Mouse (Mus musculus) stomach, embryonic 15.5 days (tissue): Measurements from ENCODE around the gene Pkd1l2. TPM values are rescaled to one million over a fixed set of nuclear protein-coding genes. Genes with fewer than 3 reads are reported as not detected.

Source experiments
- ATAC-seq: fragments of 200-750 bp; cut with Nextera tagmentation; 2 replicates; pipeline ENCODE4 v1.8.0; 2017; ENCODE audit warnings: low read depth, moderate number of reproducible peaks, moderate TSS enrichment; ENCODE audit not compliant: insufficient read depth, low FRiP score
- H3K27ac ChIP-seq: fragments of 300-500 bp; sonication (generic); 2 replicates; pipeline ENCODE4 v1.5.1; 2015; ENCODE audit warnings: mild to moderate bottlenecking, inconsistent platforms
- H3K27me3 ChIP-seq: fragments of 300-500 bp; sonication (generic); replicated peaks from 2 replicates; pipeline ENCODE4 v1.6.1; 2015; ENCODE audit warnings: inconsistent platforms
- H3K36me3 ChIP-seq: fragments of 300-500 bp; sonication (generic); 2 replicates; pipeline ENCODE4 v1.6.1; 2015; ENCODE audit warnings: inconsistent platforms
- H3K4me1 ChIP-seq: fragments of 300-500 bp; sonication (generic); 2 replicates; pipeline ENCODE4 v1.6.1; 2015; ENCODE audit warnings: inconsistent platforms
- H3K4me2 ChIP-seq: fragments of 300-500 bp; sonication (generic); 2 replicates; pipeline ENCODE4 v1.6.1; 2015; ENCODE audit warnings: mild to moderate bottlenecking, inconsistent platforms
- H3K4me3 ChIP-seq: fragments of 300-500 bp; sonication (generic); replicated peaks from 2 replicates; pipeline ENCODE4 v1.5.1; 2015; ENCODE audit warnings: inconsistent platforms
- H3K9ac ChIP-seq: fragments of 300-500 bp; sonication (generic); 2 replicates; pipeline ENCODE4 v1.6.1; 2015; ENCODE audit warnings: inconsistent platforms
- H3K9me3 ChIP-seq: fragments of 300-500 bp; sonication (generic); 2 replicates; pipeline ENCODE4 v1.6.1; 2016; ENCODE audit warnings: inconsistent platforms
- WGBS: fragments of 180-500 bp; shearing (Covaris S2); methylation state at CpG from one replicate; pipeline ENCODE4 v1.1.7; 2015; 5-methylcytosine and 5-hydroxymethylcytosine counted together
- polyA plus RNA-seq: library from polyadenylated mRNA; unstranded; fragments of >200 nt; fragmentation: Nextera tagmentation; extraction: Ambion mirVana; gene quantifications from 2 replicates; pipeline ENCODE4 v1.2.1, GENCODE M21; 2015

Gene Pkd1l2
- polyA plus RNA-seq, 1 experiment from 2014 or later: 0.18 TPM

- H3K4me3 ChIP-seq: no peak overlapping the region
- H3K9me3 ChIP-seq: no peaks in the 10 kb centered on the region
- ATAC-seq: no peak
- H3K4me2 ChIP-seq: no peak overlapping the region
- H3K27me3 ChIP-seq: peaks cover 5% of the 10 kb centered on the region; the same call in 1 of the 2 replicates
- no peaks in the 10 kb centered on the region for H3K36me3 ChIP-seq
- 79% methylated on average over 14 of the region's 14 CpGs for WGBS
- H3K27ac ChIP-seq: no peak overlapping the region
- H3K9ac ChIP-seq: no peak overlapping the region
- no peaks in the 10 kb centered on the region for H3K4me1 ChIP-seq
These were observed 2.6 kb downstream of the Pkd1l2 start for GRCm38 (mm10) chr8:117079652-117080051.

- H3K27ac ChIP-seq: no peak overlapping the region
- no peaks in the 10 kb centered on the region for H3K36me3 ChIP-seq
- no peak overlapping the region for H3K4me3 ChIP-seq
- H3K9ac ChIP-seq: no peak overlapping the region
- no peak for ATAC-seq
- no peaks in the 10 kb centered on the region for H3K9me3 ChIP-seq
- H3K27me3 ChIP-seq: peaks cover 5% of the 10 kb centered on the region; the same call in 1 of the 2 replicates
- WGBS: 80% methylated on average over 7 of the region's 7 CpGs
- no peaks in the 10 kb centered on the region for H3K4me1 ChIP-seq
- no peak overlapping the region for H3K4me2 ChIP-seq
These were observed 3.8 kb downstream of the Pkd1l2 start for GRCm38 (mm10) chr8:117078367-117078926.

- no peak overlapping the region for H3K4me2 ChIP-seq
- no peaks in the 10 kb centered on the region for H3K9me3 ChIP-seq
- H3K9ac ChIP-seq: no peak overlapping the region
- no peaks in the 10 kb centered on the region for H3K4me1 ChIP-seq
- H3K27ac ChIP-seq: no peak overlapping the region
- ATAC-seq: peak; percentile 31; the same call in 1 of the 2 replicates
- no peak overlapping the region for H3K4me3 ChIP-seq
- no peaks in the 10 kb centered on the region for H3K27me3 ChIP-seq
- H3K36me3 ChIP-seq: no peaks in the 10 kb centered on the region
- whole genome bisulfite sequencing: 57% methylated on average over 10 of the region's 10 CpGs
These were observed 7.7 kb downstream of the Pkd1l2 start for GRCm38 (mm10) chr8:117074350-117075182.

GRCm38 (mm10) chr8:117069708-117070107, 12.5 kb downstream of the Pkd1l2 start:
- Histone ChIP-seq H3K36me3 (no peaks in the 10 kb centered on the region), H3K9ac (no peak overlapping the region), H3K4me2 (no peak overlapping the region), H3K4me1 (no peaks in the 10 kb centered on the region), H3K27me3 (no peaks in the 10 kb centered on the region), H3K27ac (no peak overlapping the region), H3K4me3 (no peak overlapping the region), H3K9me3 (no peaks in the 10 kb centered on the region)
- WGBS: 78% methylated on average over 1 of the region's 1 CpGs
- no peak for ATAC-seq

GRCm38 (mm10) chr8:117068294-117068693, 14.0 kb downstream of the Pkd1l2 start:
- whole genome bisulfite sequencing: 75% methylated on average over 13 of the region's 13 CpGs
- Histone ChIP-seq H3K36me3 (no peaks in the 10 kb centered on the region), H3K9me3 (no peaks in the 10 kb centered on the region), H3K4me2 (no peak overlapping the region), H3K9ac (no peak overlapping the region), H3K27ac (no peak overlapping the region), H3K4me1 (no peaks in the 10 kb centered on the region), H3K27me3 (no peaks in the 10 kb centered on the region), H3K4me3 (no peak overlapping the region)
- ATAC-seq: no peak

GRCm38 (mm10) chr8:117067396-117067795, 14.9 kb downstream of the Pkd1l2 start:
- Histone ChIP-seq H3K27me3 (no peaks in the 10 kb centered on the region), H3K36me3 (no peaks in the 10 kb centered on the region), H3K4me1 (no peaks in the 10 kb centered on the region), H3K9me3 (no peaks in the 10 kb centered on the region), H3K4me2 (no peak overlapping the region), H3K4me3 (no peak overlapping the region), H3K27ac (no peak overlapping the region), H3K9ac (no peak overlapping the region)
- 88% methylated on average over 11 of the region's 11 CpGs for WGBS
- ATAC-seq: no peak

GRCm38 (mm10) chr8:117066955-117067354, 15.3 kb downstream of the Pkd1l2 start:
- no peak overlapping the region for H3K27ac ChIP-seq
- no peak overlapping the region for H3K4me3 ChIP-seq
- no peak overlapping the region for H3K9ac ChIP-seq
- ATAC-seq: no peak
- H3K27me3 ChIP-seq: no peaks in the 10 kb centered on the region
- H3K9me3 ChIP-seq: no peaks in the 10 kb centered on the region
- no peaks in the 10 kb centered on the region for H3K36me3 ChIP-seq
- no peak overlapping the region for H3K4me2 ChIP-seq
- WGBS: 78% methylated on average over 7 of the region's 7 CpGs
- H3K4me1 ChIP-seq: no peaks in the 10 kb centered on the region

GRCm38 (mm10) chr8:117061180-117061880, 20.9 kb downstream of the Pkd1l2 start:
- H3K27ac ChIP-seq: no peak overlapping the region
- H3K36me3 ChIP-seq: no peaks in the 10 kb centered on the region
- H3K9ac ChIP-seq: no peak overlapping the region
- no peaks in the 10 kb centered on the region for H3K27me3 ChIP-seq
- no peak overlapping the region for H3K4me2 ChIP-seq
- H3K4me1 ChIP-seq: no peaks in the 10 kb centered on the region
- H3K4me3 ChIP-seq: no peak overlapping the region
- 65% methylated on average over 13 of the region's 13 CpGs for WGBS
- no peak for ATAC-seq
- H3K9me3 ChIP-seq: no peaks in the 10 kb centered on the region

- Histone ChIP-seq H3K27me3 (no peaks in the 10 kb centered on the region), H3K36me3 (no peaks in the 10 kb centered on the region), H3K9me3 (no peaks in the 10 kb centered on the region), H3K4me2 (no peak overlapping the region), H3K27ac (no peak overlapping the region), H3K9ac (no peak overlapping the region), H3K4me1 (no peaks in the 10 kb centered on the region), H3K4me3 (no peak overlapping the region)
- ATAC-seq: no peak
- WGBS: 75% methylated on average over 13 of the region's 13 CpGs
These were observed 21.9 kb downstream of the Pkd1l2 start for GRCm38 (mm10) chr8:117060306-117060705.

GRCm38 (mm10) chr8:117059021-117059420, 23.2 kb downstream of the Pkd1l2 start:
- no peaks in the 10 kb centered on the region for H3K9me3 ChIP-seq
- H3K9ac ChIP-seq: no peak overlapping the region
- no peaks in the 10 kb centered on the region for H3K27me3 ChIP-seq
- H3K4me2 ChIP-seq: no peak overlapping the region
- no peak overlapping the region for H3K27ac ChIP-seq
- 71% methylated on average over 7 of the region's 7 CpGs for WGBS
- no peaks in the 10 kb centered on the region for H3K4me1 ChIP-seq
- ATAC-seq: no peak
- H3K4me3 ChIP-seq: no peak overlapping the region
- H3K36me3 ChIP-seq: no peaks in the 10 kb centered on the region

GRCm38 (mm10) chr8:117055097-117055496, 27.2 kb downstream of the Pkd1l2 start:
- no peak overlapping the region for H3K4me3 ChIP-seq
- H3K36me3 ChIP-seq: no peaks in the 10 kb centered on the region
- no peaks in the 10 kb centered on the region for H3K4me1 ChIP-seq
- WGBS: 53% methylated on average over 6 of the region's 6 CpGs
- no peaks in the 10 kb centered on the region for H3K9me3 ChIP-seq
- H3K27me3 ChIP-seq: no peaks in the 10 kb centered on the region
- no peak for ATAC-seq
- H3K9ac ChIP-seq: no peak overlapping the region
- no peak overlapping the region for H3K27ac ChIP-seq
- no peak overlapping the region for H3K4me2 ChIP-seq

GRCm38 (mm10) chr8:117054146-117054545, 28.1 kb downstream of the Pkd1l2 start:
- Histone ChIP-seq H3K36me3 (no peaks in the 10 kb centered on the region), H3K4me2 (no peak overlapping the region), H3K27me3 (no peaks in the 10 kb centered on the region), H3K9ac (no peak overlapping the region), H3K4me3 (no peak overlapping the region), H3K4me1 (no peaks in the 10 kb centered on the region), H3K27ac (no peak overlapping the region), H3K9me3 (no peaks in the 10 kb centered on the region)
- ATAC-seq: no peak
- 87% methylated on average over 3 of the region's 3 CpGs for WGBS
